Mouse (Mus musculus) heart, embryonic 15.5 days (tissue): Measurements from ENCODE around the gene Traf1. TPM values are rescaled to one million over a fixed set of nuclear protein-coding genes. Genes with fewer than 3 reads are reported as not detected.

Source experiments
- ATAC-seq: fragments of 200-750 bp; cut with Nextera tagmentation; replicated peaks from 2 replicates; pipeline ENCODE4 v1.8.0; 2017; ENCODE audit warnings: low read depth, moderate TSS enrichment; ENCODE audit not compliant: insufficient number of reproducible peaks, insufficient read depth, low FRiP score
- H3K27ac ChIP-seq: fragments of 300-500 bp; sonication (generic); 2 replicates; pipeline ENCODE4 v1.5.1; 2015; ENCODE audit warnings: mild to moderate bottlenecking, inconsistent platforms
- H3K27me3 ChIP-seq: fragments of 300-500 bp; sonication (generic); 2 replicates; pipeline ENCODE4 v1.6.1; 2015; ENCODE audit warnings: inconsistent platforms
- H3K36me3 ChIP-seq: fragments of 300-500 bp; sonication (generic); 2 replicates; pipeline ENCODE4 v1.6.1; 2015; ENCODE audit warnings: mild to moderate bottlenecking, inconsistent platforms
- H3K4me1 ChIP-seq: fragments of 300-500 bp; sonication (generic); replicated peaks from 2 replicates; pipeline ENCODE4 v1.6.1; 2015; ENCODE audit warnings: inconsistent platforms
- H3K4me2 ChIP-seq: fragments of 300-500 bp; sonication (generic); 2 replicates; pipeline ENCODE4 v1.6.1; 2015; ENCODE audit warnings: inconsistent platforms, mild to moderate bottlenecking, moderate library complexity
- H3K4me3 ChIP-seq: fragments of 300-500 bp; sonication (generic); 2 replicates; pipeline ENCODE4 v1.5.1; 2015; ENCODE audit warnings: mild to moderate bottlenecking, inconsistent platforms
- H3K9ac ChIP-seq: fragments of 300-500 bp; sonication (generic); 2 replicates; pipeline ENCODE4 v1.6.1; 2015; ENCODE audit warnings: mild to moderate bottlenecking, inconsistent platforms
- H3K9me3 ChIP-seq: fragments of 300-500 bp; sonication (generic); replicated peaks from 2 replicates; pipeline ENCODE4 v1.6.1; 2016; ENCODE audit warnings: inconsistent platforms
- WGBS: fragments of 180-500 bp; shearing (Covaris S2); methylation state at CpG from one replicate; pipeline ENCODE4 v1.1.7; 2015; ENCODE audit warnings: mixed read lengths; 5-methylcytosine and 5-hydroxymethylcytosine counted together
- polyA plus RNA-seq: library from polyadenylated mRNA; unstranded; fragments of >200 nt; fragmentation: Nextera tagmentation; extraction: Ambion mirVana; gene quantifications from 2 replicates; pipeline ENCODE4 v1.2.1, GENCODE M21; 2015

Traf1 gene
- polyA plus RNA-seq, 1 experiment from 2014 or later, result 1.4 TPM

GRCm38 (mm10) chr2:34956941-34957340 is 4.6 kb downstream of the Traf1 start:
- no peaks in the 10 kb centered on the region for H3K9me3 ChIP-seq
- no peak overlapping the region for H3K9ac ChIP-seq
- ATAC-seq, result no peak
- H3K4me1 ChIP-seq, result peaks cover 12% of the 10 kb centered on the region
- no peaks in the 10 kb centered on the region for H3K36me3 ChIP-seq
- no peak overlapping the region for H3K4me3 ChIP-seq
- H3K4me2 ChIP-seq, result no peak overlapping the region
- peaks cover 4% of the 10 kb centered on the region; the same call in 1 of the 2 replicates for H3K27me3 ChIP-seq
- H3K27ac ChIP-seq, result no peak overlapping the region
- 55% methylated on average over 5 of the region's 5 CpGs for WGBS

- H3K36me3 ChIP-seq, result no peaks in the 10 kb centered on the region
- no peak overlapping the region for H3K9ac ChIP-seq
- H3K27me3 ChIP-seq, result peaks cover 4% of the 10 kb centered on the region; the same call in 1 of the 2 replicates
- H3K4me2 ChIP-seq, result no peak overlapping the region
- ATAC-seq, result no peak
- H3K4me3 ChIP-seq, result no peak overlapping the region
- no peak overlapping the region for H3K27ac ChIP-seq
- H3K4me1 ChIP-seq, result no peaks in the 10 kb centered on the region
- no peaks in the 10 kb centered on the region for H3K9me3 ChIP-seq
Observed at GRCm38 (mm10) chr2:34954344-34954743, 7.2 kb downstream of the Traf1 start.

DNA sequence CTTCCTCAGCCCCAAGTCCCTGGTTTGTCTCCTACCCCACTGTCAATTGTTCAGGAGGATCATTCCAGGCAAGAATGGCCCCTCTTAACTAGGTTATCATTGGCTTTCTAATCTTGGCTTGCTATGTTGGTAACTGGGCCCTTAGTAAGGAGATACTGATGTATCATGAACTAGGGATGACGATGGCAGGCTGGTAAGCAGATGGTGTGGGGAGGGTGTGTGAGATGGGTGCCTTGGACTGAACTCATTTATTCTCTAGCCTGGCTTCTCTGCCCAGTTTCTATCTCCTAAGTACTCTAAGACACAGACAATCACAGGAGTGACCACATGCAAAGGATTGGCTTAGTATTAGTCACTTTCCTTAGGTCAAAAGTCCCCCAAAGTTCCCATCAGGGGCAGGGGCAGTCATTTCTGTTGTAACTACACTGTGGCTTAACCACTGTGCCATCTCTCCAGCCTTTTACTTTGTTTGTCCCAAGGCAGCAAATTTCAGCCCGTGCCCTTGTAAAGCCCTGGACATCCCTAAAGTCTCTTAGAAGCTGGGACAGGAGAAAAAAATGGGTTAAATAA is 7.9 kb downstream of the Traf1 start:
- 59% methylated on average over 2 of the region's 2 CpGs for WGBS
- H3K9ac ChIP-seq, result no peak overlapping the region
- no peaks in the 10 kb centered on the region for H3K4me1 ChIP-seq
- H3K27me3 ChIP-seq, result peaks cover 1% of the 10 kb centered on the region; the same call in 1 of the 2 replicates
- H3K36me3 ChIP-seq, result no peaks in the 10 kb centered on the region
- no peak overlapping the region for H3K4me2 ChIP-seq
- no peaks in the 10 kb centered on the region for H3K9me3 ChIP-seq
- H3K27ac ChIP-seq, result no peak overlapping the region
- ATAC-seq, result no peak
- no peak overlapping the region for H3K4me3 ChIP-seq

GRCm38 (mm10) chr2:34953018-34953417 is 8.6 kb downstream of the Traf1 start:
- Histone ChIP-seq H3K27me3 (no peaks in the 10 kb centered on the region), H3K4me1 (no peaks in the 10 kb centered on the region), H3K4me3 (no peak overlapping the region), H3K4me2 (no peak overlapping the region), H3K36me3 (no peaks in the 10 kb centered on the region), H3K9ac (no peak overlapping the region), H3K9me3 (no peaks in the 10 kb centered on the region), H3K27ac (no peak overlapping the region)
- 65% methylated on average over 4 of the region's 4 CpGs for WGBS
- no peak for ATAC-seq

DNA sequence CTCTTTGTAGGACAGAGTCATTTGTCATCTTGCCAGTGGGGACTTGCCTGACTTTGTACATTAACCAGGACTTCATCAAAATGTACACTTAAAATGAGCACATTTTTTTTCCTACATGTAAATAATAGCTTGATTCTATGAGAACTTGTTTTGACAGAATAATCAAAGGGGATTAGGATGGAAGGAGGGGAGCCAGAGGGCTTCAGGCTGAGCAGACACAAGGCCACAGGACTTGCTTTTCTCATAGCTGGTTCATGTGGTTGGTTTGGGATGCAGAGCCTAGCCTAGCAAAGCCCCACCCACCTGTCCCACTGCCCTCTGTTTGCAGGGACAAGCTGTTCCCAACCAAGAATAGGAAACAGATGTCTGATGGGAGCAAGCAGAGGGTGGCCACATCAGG is 10.1 kb downstream of the Traf1 start:
- no peak overlapping the region for H3K9ac ChIP-seq
- no peaks in the 10 kb centered on the region for H3K36me3 ChIP-seq
- no peaks in the 10 kb centered on the region for H3K27me3 ChIP-seq
- no peaks in the 10 kb centered on the region for H3K9me3 ChIP-seq
- ATAC-seq, result no peak
- no peak overlapping the region for H3K27ac ChIP-seq
- no peak overlapping the region for H3K4me2 ChIP-seq
- no peaks in the 10 kb centered on the region for H3K4me1 ChIP-seq
- H3K4me3 ChIP-seq, result no peak overlapping the region

- no peak overlapping the region for H3K4me2 ChIP-seq
- WGBS, result 19% methylated on average over 2 of the region's 2 CpGs
- H3K27ac ChIP-seq, result no peak overlapping the region
- no peaks in the 10 kb centered on the region for H3K27me3 ChIP-seq
- H3K4me1 ChIP-seq, result peaks cover 8% of the 10 kb centered on the region
- no peaks in the 10 kb centered on the region for H3K36me3 ChIP-seq
- H3K9ac ChIP-seq, result no peak overlapping the region
- no peak for ATAC-seq
- H3K4me3 ChIP-seq, result no peak overlapping the region
- H3K9me3 ChIP-seq, result no peaks in the 10 kb centered on the region
Observed at GRCm38 (mm10) chr2:34948622-34949021, 12.9 kb downstream of the Traf1 start.

DNA sequence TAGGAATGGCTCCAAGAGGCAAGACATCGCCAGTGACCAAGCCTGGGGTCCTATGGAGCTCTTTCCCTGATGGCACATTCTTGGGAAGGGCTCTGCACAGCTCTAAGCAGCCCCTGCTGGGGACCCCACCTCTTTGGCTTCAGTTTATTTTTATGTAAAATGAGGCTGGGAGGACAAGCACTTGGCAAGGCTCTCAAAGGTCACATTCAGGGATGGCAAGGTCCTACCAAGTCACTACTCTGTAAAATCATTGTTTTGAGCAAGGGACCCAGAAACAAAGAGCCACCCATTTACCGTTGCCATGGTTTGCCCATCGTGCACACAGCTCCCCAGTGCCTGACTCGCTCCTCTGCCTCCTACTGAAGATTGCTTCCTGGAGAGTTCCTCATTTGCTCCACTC is 15.5 kb downstream of the Traf1 start:
- ATAC-seq, result no peak
- Histone ChIP-seq H3K9ac (no peak overlapping the region), H3K4me3 (no peak overlapping the region), H3K27me3 (peaks cover 6% of the 10 kb centered on the region; the same call in 1 of the 2 replicates), H3K9me3 (no peaks in the 10 kb centered on the region), H3K4me2 (no peak overlapping the region), H3K4me1 (peaks cover 10% of the 10 kb centered on the region), H3K27ac (no peak overlapping the region), H3K36me3 (no peaks in the 10 kb centered on the region)
- 61% methylated on average over 4 of the region's 4 CpGs for WGBS

DNA sequence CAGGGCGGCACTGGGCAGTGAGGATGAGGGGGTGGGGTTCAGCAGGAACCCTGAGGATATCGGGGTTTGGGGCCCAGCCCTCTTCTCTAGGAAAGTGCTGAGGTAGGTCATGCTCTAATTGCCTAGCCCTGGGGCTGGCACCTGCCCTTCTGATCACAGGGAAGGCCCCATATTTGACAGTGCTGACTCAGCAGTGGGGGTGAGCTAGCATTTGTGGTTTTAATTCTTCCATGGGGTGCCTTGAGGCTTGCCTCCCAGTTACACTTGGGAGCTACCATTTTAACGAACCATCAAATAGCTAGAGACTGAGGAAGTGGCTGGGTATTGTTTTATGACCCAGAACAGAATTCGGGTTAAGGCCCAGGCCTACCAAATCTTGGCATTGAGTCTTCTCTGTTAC is 16.0 kb downstream of the Traf1 start:
- Histone ChIP-seq H3K4me3 (no peak overlapping the region), H3K36me3 (no peaks in the 10 kb centered on the region), H3K9ac (no peak overlapping the region), H3K4me2 (no peak overlapping the region), H3K27ac (no peak overlapping the region), H3K4me1 (peaks cover 10% of the 10 kb centered on the region), H3K27me3 (peaks cover 9% of the 10 kb centered on the region), H3K9me3 (no peaks in the 10 kb centered on the region)
- WGBS, result 84% methylated on average over 4 of the region's 4 CpGs
- ATAC-seq, result no peak

DNA sequence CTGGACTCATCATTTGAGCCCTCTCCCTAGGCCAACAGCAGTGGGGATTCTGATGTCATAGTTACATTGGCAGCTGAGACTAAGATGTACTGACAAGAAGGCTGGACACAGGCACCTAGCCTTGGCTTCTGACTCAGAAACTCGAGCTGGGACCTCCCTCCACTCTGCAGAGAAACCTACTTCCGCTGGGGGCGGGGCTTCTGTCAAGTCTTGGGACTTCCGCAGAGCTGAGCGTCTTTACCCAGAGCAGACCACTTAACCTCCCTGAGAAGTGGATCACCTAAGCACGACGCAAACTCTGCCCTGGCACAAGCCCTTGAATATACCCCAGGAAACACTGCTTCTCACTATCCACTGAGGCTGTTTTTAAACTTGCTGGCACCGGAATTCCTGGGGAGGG is 16.8 kb downstream of the Traf1 start:
- 9% methylated on average over 8 of the region's 8 CpGs for WGBS
- peak; percentile 29; the same call in 1 of the 2 replicates for ATAC-seq
- Histone ChIP-seq H3K36me3 (no peaks in the 10 kb centered on the region), H3K4me1 (peaks cover 10% of the 10 kb centered on the region), H3K4me2 (peak overlapping the region; percentile 52), H3K9ac (0 out of 2 replicates have a peak overlapping the region, but pooled peaks have one; percentile 25), H3K27ac (no peak overlapping the region), H3K27me3 (peaks cover 9% of the 10 kb centered on the region), H3K9me3 (no peaks in the 10 kb centered on the region), H3K4me3 (peak overlapping the region; percentile 27)

GRCm38 (mm10) chr2:34943556-34944120 is 17.9 kb downstream of the Traf1 start:
- Histone ChIP-seq H3K36me3 (no peaks in the 10 kb centered on the region), H3K27ac (no peak overlapping the region), H3K4me1 (peaks cover 20% of the 10 kb centered on the region), H3K9ac (no peak overlapping the region), H3K27me3 (peaks cover 9% of the 10 kb centered on the region), H3K4me3 (no peak overlapping the region), H3K9me3 (no peaks in the 10 kb centered on the region), H3K4me2 (no peak overlapping the region)
- no peak for ATAC-seq
- WGBS, result 74% methylated on average over 13 of the region's 13 CpGs

GRCm38 (mm10) chr2:34941061-34941675 is 20.4 kb downstream of the Traf1 start:
- 63% methylated on average over 11 of the region's 11 CpGs for WGBS
- no peak overlapping the region for H3K4me3 ChIP-seq
- H3K4me2 ChIP-seq, result no peak overlapping the region
- H3K9me3 ChIP-seq, result no peaks in the 10 kb centered on the region
- no peak overlapping the region for H3K9ac ChIP-seq
- ATAC-seq, result no peak
- peaks cover 12% of the 10 kb centered on the region for H3K27me3 ChIP-seq
- H3K36me3 ChIP-seq, result no peaks in the 10 kb centered on the region
- H3K4me1 ChIP-seq, result peaks cover 32% of the 10 kb centered on the region
- no peak overlapping the region for H3K27ac ChIP-seq

- Histone ChIP-seq H3K4me2 (no peak overlapping the region), H3K4me3 (no peak overlapping the region), H3K27me3 (peaks cover 12% of the 10 kb centered on the region), H3K27ac (no peak overlapping the region), H3K36me3 (no peaks in the 10 kb centered on the region), H3K9ac (no peak overlapping the region), H3K4me1 (peaks cover 31% of the 10 kb centered on the region), H3K9me3 (no peaks in the 10 kb centered on the region)
- no peak for ATAC-seq
- 74% methylated on average over 5 of the region's 5 CpGs for WGBS
Observed at GRCm38 (mm10) chr2:34940246-34940645, 21.3 kb downstream of the Traf1 start.
